Mouse (Mus musculus) hindbrain, embryonic 15.5 days (tissue): Measurements from ENCODE around the gene Ms4a2. TPM values are rescaled to one million over a fixed set of nuclear protein-coding genes. Genes with fewer than 3 reads are reported as not detected.

Experiments used
- ATAC-seq: fragments of 200-750 bp; cut with Nextera tagmentation; 2 replicates; pipeline ENCODE4 v1.8.0; 2017; ENCODE audit warnings: low read depth, moderate number of reproducible peaks, moderate TSS enrichment; ENCODE audit not compliant: low FRiP score
- H3K27ac ChIP-seq: fragments of 300-500 bp; sonication (generic); replicated peaks from 2 replicates; pipeline ENCODE4 v1.5.1; 2015; ENCODE audit warnings: mild to moderate bottlenecking, inconsistent platforms
- H3K27me3 ChIP-seq: fragments of 300-500 bp; sonication (generic); 2 replicates; pipeline ENCODE4 v1.6.1; 2015; ENCODE audit warnings: control low read depth, inconsistent platforms
- H3K36me3 ChIP-seq: fragments of 300-500 bp; sonication (generic); 2 replicates; pipeline ENCODE4 v1.6.1; 2015; ENCODE audit warnings: control low read depth, inconsistent platforms
- H3K4me1 ChIP-seq: fragments of 300-500 bp; sonication (generic); replicated peaks from 2 replicates; pipeline ENCODE4 v1.6.1; 2015; ENCODE audit warnings: control low read depth, inconsistent platforms
- H3K4me2 ChIP-seq: fragments of 300-500 bp; sonication (generic); 2 replicates; pipeline ENCODE4 v1.6.1; 2015; ENCODE audit warnings: moderate library complexity, mild to moderate bottlenecking, inconsistent platforms
- H3K4me3 ChIP-seq: fragments of 300-500 bp; sonication (generic); 2 replicates; pipeline ENCODE4 v1.5.1; 2015; ENCODE audit warnings: mild to moderate bottlenecking, inconsistent platforms
- H3K9ac ChIP-seq: fragments of 300-500 bp; sonication (generic); 2 replicates; pipeline ENCODE4 v1.6.1; 2015; ENCODE audit warnings: inconsistent platforms
- H3K9me3 ChIP-seq: fragments of 300-500 bp; sonication (generic); 2 replicates; pipeline ENCODE4 v1.6.1; 2016; ENCODE audit warnings: control low read depth, inconsistent platforms
- WGBS: fragments of 180-500 bp; shearing (Covaris S2); methylation state at CpG from one replicate; pipeline ENCODE4 v1.1.7; 2015; 5-methylcytosine and 5-hydroxymethylcytosine counted together
- polyA plus RNA-seq: library from polyadenylated mRNA; unstranded; fragments of >200 nt; fragmentation: Nextera tagmentation; extraction: Ambion mirVana; gene quantifications from 2 replicates; pipeline ENCODE4 v1.2.1, GENCODE M21; 2015

Ms4a2 gene
- polyA plus RNA-seq, result 0.13 and 0.19 TPM in 2 replicates

DNA sequence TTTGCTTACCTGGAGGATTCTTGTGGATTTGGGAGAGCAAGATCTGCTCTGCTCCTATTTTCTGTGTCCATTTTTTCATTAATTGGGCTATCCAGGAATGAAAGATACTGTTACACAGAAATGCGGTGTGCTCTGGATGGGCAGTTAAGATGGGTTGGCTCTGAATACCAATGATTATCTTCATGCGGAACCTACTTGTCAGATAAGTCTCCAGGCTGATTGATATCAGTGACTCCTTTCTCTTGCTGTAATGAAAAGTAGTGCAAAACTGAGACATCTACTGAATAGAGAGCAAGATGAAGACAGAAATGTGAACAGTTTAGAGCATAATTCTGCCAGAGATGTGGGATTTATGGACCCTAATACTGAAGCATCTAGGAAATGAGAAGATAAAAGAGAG is at the start of gene Ms4a2:
Gene Ms4a2 (minus strand): TSS at position 169 of the 400 bp plus-strand sequence.
- H3K27ac ChIP-seq, result no peak within 1 kb of the TSS
- 87% methylated on average over 2 of the region's 2 CpGs for WGBS
- no peak within 1 kb of the TSS for H3K4me3 ChIP-seq
- no peaks in the 10 kb centered on the region for H3K4me1 ChIP-seq
- no peaks in the 10 kb centered on the region for H3K27me3 ChIP-seq
- no peak within 1 kb of the TSS for H3K4me2 ChIP-seq
- no peaks in the 10 kb centered on the region for H3K9me3 ChIP-seq
- ATAC-seq, result no peak
- no peak within 1 kb of the TSS for H3K9ac ChIP-seq
- no peaks in the 10 kb centered on the region for H3K36me3 ChIP-seq

DNA sequence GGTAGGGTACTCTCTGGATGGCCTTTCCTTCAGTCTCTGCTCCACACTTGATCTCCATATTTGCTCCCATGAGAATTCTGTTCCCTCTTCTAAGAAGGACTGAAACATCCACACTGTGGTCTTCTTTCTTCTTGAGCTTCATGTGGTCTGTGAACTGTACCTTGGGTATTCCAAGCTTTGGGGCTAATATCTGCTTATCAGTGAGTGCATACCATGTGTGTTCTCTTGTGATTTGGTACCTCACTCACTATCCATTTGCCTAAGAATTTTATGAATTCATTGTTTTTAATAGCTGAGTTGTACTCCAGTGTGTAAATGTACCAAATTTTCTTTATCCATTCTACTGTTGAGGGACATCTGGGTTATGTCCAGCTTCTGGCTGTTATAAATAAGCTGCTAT is 38.0 kb upstream of the Ms4a2 start:
- no peaks in the 10 kb centered on the region for H3K27me3 ChIP-seq
- H3K4me2 ChIP-seq, result no peak overlapping the region
- no peak overlapping the region for H3K4me3 ChIP-seq
- H3K36me3 ChIP-seq, result no peaks in the 10 kb centered on the region
- H3K27ac ChIP-seq, result no peak overlapping the region
- H3K4me1 ChIP-seq, result no peaks in the 10 kb centered on the region
- H3K9ac ChIP-seq, result no peak overlapping the region
- H3K9me3 ChIP-seq, result no peaks in the 10 kb centered on the region
- no peak for ATAC-seq

DNA sequence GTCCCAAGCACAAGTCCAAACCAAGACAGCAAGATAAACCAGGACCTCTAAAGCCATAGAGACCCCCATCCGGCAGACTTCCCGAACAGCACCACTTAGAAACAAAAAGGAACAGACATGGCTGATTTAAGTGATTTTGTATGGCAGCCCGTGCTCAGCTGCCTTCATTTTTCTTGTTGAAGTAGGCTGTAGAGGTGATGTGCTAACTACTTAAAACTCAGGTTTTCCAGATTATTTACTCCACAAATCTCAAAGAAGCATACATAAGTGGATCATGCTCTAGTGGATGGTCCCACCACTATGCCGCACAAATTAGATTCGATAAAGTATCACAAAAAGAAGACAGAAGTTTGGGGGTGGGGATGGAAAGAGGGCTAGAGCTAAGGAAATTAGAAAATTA is 36.9 kb upstream of the Ms4a2 start, which contains the start of gene Oosp2:
Gene Oosp2 (minus strand): TSS at position 101 of the 400 bp plus-strand sequence.
- H3K4me1 ChIP-seq, result no peaks in the 10 kb centered on the region
- 90% methylated on average over 5 of the region's 5 CpGs for WGBS

DNA sequence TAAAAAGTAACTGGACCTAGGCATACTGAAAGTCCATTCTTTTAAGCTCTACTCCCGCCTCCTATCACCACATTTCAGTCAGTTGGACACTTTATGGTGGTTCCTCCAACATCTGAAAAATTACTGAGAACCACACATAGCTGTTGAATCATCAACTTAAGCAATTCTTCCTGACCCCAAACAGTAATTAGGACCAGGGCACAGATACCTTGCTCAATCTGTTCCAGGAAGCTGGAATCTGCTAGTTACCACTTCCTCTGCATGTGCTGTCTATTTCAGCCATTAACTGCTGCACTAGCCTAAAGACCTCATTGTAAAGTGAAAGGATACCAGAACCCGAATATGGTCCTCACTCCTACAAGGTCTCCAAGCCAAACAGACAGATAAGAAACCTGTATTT is 35.6 kb upstream of the Ms4a2 start:
- Histone ChIP-seq H3K36me3 (no peaks in the 10 kb centered on the region), H3K4me1 (no peaks in the 10 kb centered on the region), H3K27me3 (no peaks in the 10 kb centered on the region), H3K9ac (no peak overlapping the region), H3K27ac (no peak overlapping the region), H3K4me3 (no peak overlapping the region), H3K9me3 (no peaks in the 10 kb centered on the region), H3K4me2 (no peak overlapping the region)
- no peak for ATAC-seq
- WGBS, result 76% methylated on average over 2 of the region's 2 CpGs

More for the DNA sequence above, 36.9 kb upstream of the Ms4a2 start, which contains the start of gene Oosp2:
- H3K9me3 ChIP-seq, result no peaks in the 10 kb centered on the region
- H3K4me2 ChIP-seq, result no peak within 1 kb of the TSS
- H3K36me3 ChIP-seq, result no peaks in the 10 kb centered on the region
- no peaks in the 10 kb centered on the region for H3K27me3 ChIP-seq
- H3K4me3 ChIP-seq, result no peak within 1 kb of the TSS
- H3K9ac ChIP-seq, result no peak within 1 kb of the TSS
- H3K27ac ChIP-seq, result no peak within 1 kb of the TSS
- no peak for ATAC-seq

DNA sequence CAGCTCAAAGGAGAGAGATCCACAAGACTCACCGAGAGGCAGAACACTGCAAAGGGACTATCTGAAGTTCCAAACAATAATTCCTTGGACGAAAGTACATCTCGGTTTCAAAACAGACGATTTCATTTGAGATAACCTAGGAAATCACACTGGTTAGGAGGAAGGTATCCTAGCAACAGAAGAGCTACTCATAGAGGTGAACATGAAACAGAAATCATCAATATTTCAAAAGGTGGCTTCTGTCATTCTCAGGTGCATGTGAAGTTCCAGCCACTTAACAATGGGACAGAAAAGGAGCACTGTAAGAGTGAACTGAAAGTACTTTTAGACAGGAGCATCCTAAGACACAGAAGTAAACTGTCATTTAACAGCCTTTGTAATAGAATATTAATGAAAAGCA is 26.0 kb upstream of the Ms4a2 start:
- Histone ChIP-seq H3K36me3 (no peaks in the 10 kb centered on the region), H3K9ac (no peak overlapping the region), H3K9me3 (no peaks in the 10 kb centered on the region), H3K27me3 (no peaks in the 10 kb centered on the region), H3K27ac (no peak overlapping the region), H3K4me2 (no peak overlapping the region), H3K4me1 (no peaks in the 10 kb centered on the region), H3K4me3 (no peak overlapping the region)
- no peak for ATAC-seq
- 81% methylated on average over 4 of the region's 4 CpGs for WGBS

DNA sequence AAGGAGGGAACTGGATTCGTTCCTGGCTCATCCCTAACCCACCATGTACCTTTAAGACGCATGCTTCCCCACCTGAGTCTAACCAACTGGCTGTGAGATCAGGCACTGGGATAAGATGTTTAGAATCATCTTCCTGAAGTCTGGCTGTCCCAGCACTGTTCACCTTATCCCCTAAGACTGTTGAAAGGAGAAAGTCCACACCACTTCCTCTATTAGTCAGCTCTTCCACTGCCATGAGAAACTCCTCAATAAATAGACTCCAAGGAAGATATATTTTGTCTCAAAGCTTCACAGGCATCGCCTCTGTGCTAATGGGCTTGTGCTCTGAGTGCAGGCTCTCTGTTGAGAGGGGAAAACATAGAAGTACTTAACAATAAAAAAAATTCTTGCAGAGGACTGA is 22.6 kb upstream of the Ms4a2 start:
- WGBS, result 88% methylated on average over 3 of the region's 3 CpGs
- H3K9ac ChIP-seq, result no peak overlapping the region
- no peak for ATAC-seq
- H3K4me2 ChIP-seq, result no peak overlapping the region
- H3K27ac ChIP-seq, result no peak overlapping the region
- H3K36me3 ChIP-seq, result no peaks in the 10 kb centered on the region
- no peaks in the 10 kb centered on the region for H3K4me1 ChIP-seq
- H3K27me3 ChIP-seq, result no peaks in the 10 kb centered on the region
- no peaks in the 10 kb centered on the region for H3K9me3 ChIP-seq
- H3K4me3 ChIP-seq, result no peak overlapping the region

DNA sequence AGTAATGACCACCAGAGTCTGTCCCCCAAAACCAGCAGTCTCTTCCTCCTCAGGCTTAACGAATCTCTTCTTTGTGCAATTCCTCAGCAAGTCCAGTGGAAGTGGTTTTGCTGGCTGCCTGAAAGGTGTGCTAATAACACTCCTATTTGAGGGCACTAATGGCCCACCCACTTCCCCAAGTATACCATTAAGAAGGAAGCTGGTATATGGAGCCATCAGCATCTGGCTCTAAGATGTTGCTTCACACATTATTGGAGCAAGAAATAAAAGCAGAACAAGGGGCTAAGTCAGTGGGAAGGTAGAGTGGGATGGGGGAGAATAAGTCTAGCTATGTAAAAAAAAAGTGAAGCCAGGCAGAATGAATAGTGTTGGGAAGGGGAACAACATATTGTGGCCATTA is 17.2 kb upstream of the Ms4a2 start, which contains the start of gene Ms4a3:
Gene Ms4a3 (minus strand): TSS at position 120 of the 400 bp plus-strand sequence.
- H3K27ac ChIP-seq, result no peak within 1 kb of the TSS
- no peak within 1 kb of the TSS for H3K4me3 ChIP-seq
- WGBS, result 69% methylated on average over 1 of the region's 1 CpGs
- no peaks in the 10 kb centered on the region for H3K9me3 ChIP-seq
- no peaks in the 10 kb centered on the region for H3K4me1 ChIP-seq
- H3K9ac ChIP-seq, result no peak within 1 kb of the TSS
- H3K27me3 ChIP-seq, result no peaks in the 10 kb centered on the region
- ATAC-seq, result no peak
- no peak within 1 kb of the TSS for H3K4me2 ChIP-seq
- no peaks in the 10 kb centered on the region for H3K36me3 ChIP-seq

DNA sequence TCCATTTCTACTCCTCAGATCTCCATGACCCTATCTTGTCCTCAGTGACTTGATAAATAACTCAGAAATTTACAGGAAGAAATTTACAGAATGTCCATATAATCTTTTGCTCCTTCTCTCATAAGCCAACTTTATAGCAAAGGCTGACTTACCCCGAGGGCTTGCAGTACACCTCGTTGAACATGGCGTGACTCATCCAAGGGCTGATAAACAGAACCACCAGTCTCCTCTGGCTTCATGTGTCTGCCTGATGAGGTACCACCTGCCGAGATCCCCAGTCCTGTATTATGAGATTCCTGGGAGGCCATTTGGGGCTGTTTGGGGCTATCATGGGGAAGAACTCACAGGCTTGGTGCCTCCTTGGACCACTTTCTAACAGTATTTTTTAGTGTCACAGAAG is 15.5 kb upstream of the Ms4a2 start:
- no peaks in the 10 kb centered on the region for H3K4me1 ChIP-seq
- no peak overlapping the region for H3K9ac ChIP-seq
- WGBS, result 80% methylated on average over 4 of the region's 4 CpGs
- no peaks in the 10 kb centered on the region for H3K27me3 ChIP-seq
- H3K4me3 ChIP-seq, result no peak overlapping the region
- no peak overlapping the region for H3K27ac ChIP-seq
- no peak for ATAC-seq
- H3K9me3 ChIP-seq, result no peaks in the 10 kb centered on the region
- no peak overlapping the region for H3K4me2 ChIP-seq
- no peaks in the 10 kb centered on the region for H3K36me3 ChIP-seq

DNA sequence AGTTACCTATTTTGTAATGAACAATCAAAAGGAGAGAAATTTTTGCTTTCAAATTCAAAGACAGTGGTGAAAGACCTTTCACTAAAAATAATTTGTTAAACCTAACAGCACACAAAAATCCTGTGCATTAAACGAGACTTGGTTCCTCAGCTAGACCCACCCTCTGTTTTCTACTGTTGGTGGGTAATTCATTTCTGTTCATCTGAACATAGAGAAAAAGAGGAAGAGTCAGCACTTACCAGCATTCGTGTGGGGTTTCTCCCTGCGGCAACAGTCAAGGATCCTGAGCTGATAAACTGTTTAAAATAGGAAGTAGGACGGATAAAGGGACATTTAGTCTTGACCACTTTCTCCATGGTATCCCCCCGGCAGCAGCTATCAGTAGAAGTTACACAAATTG is 12.1 kb upstream of the Ms4a2 start:
- no peaks in the 10 kb centered on the region for H3K9me3 ChIP-seq
- no peak overlapping the region for H3K4me3 ChIP-seq
- H3K27me3 ChIP-seq, result no peaks in the 10 kb centered on the region
- H3K4me2 ChIP-seq, result no peak overlapping the region
- 87% methylated on average over 5 of the region's 5 CpGs for WGBS
- no peak for ATAC-seq
- H3K27ac ChIP-seq, result no peak overlapping the region
- H3K9ac ChIP-seq, result no peak overlapping the region
- H3K36me3 ChIP-seq, result no peaks in the 10 kb centered on the region
- no peaks in the 10 kb centered on the region for H3K4me1 ChIP-seq

DNA sequence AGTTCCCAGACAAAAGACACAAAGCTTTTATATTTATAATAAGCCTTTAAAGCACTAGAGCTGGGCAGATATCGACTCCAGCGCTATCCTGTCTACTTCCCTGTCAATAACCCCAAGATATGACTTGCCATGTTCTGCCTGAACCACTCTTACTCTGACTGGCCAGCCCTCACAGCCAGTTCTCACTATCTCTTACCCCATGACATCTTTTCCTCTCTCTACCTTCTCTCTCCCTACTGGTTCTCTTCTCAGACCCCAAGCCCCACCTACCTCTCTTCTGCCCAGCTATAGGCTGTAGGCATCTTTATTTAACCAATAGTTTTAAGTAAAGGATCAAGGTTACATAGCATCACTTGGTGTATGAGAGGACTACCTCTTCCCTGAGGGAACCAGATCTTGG is 10.8 kb upstream of the Ms4a2 start:
- H3K4me1 ChIP-seq, result no peaks in the 10 kb centered on the region
- no peaks in the 10 kb centered on the region for H3K27me3 ChIP-seq
- WGBS, result 69% methylated on average over 2 of the region's 2 CpGs
- no peak overlapping the region for H3K4me2 ChIP-seq
- no peak overlapping the region for H3K4me3 ChIP-seq
- H3K27ac ChIP-seq, result no peak overlapping the region
- H3K36me3 ChIP-seq, result no peaks in the 10 kb centered on the region
- H3K9me3 ChIP-seq, result no peaks in the 10 kb centered on the region
- ATAC-seq, result no peak
- H3K9ac ChIP-seq, result no peak overlapping the region

DNA sequence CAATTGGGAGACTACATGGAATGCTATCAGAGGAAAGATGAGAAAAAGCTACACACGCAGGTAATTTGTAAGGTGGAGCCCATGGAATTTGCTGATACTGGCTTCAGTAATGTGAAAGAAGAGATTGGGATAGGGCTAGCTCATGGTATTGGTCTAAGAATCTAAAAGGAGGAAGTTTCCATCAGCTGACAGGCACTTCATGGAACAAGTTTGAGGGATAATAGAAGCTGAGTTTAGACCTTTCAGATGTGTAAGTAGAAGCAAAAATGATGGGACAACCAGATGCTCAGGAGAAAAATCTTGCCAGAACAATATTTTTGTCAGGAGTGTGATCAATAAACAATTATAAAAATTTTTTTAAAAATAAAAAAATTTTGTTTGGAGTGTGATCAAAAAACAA is 10.2 kb upstream of the Ms4a2 start:
- no peaks in the 10 kb centered on the region for H3K27me3 ChIP-seq
- 95% methylated on average over 1 of the region's 1 CpGs for WGBS
- H3K9me3 ChIP-seq, result no peaks in the 10 kb centered on the region
- H3K4me3 ChIP-seq, result no peak overlapping the region
- H3K27ac ChIP-seq, result no peak overlapping the region
- ATAC-seq, result no peak
- H3K4me2 ChIP-seq, result no peak overlapping the region
- H3K4me1 ChIP-seq, result no peaks in the 10 kb centered on the region
- no peaks in the 10 kb centered on the region for H3K36me3 ChIP-seq
- H3K9ac ChIP-seq, result no peak overlapping the region

DNA sequence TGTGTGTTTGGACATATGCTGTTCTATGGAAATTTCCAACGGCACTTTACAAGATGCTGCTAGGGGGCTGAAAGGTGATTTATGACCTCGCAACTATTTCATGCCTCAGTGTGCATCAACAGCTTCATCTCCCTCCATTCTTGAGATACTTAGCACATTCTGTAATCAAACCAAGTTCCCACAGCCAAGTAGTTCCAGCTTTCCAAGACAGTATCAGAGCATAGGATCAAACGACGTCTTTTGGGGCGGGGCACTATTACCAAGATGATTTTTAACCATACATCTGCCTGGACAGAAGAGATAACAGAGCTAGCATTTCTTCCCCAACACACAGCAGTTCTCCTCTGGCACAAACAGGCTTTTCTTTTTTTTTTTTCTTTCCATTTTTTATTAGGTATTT is 1.7 kb upstream of the Ms4a2 start:
- Histone ChIP-seq H3K27me3 (no peaks in the 10 kb centered on the region), H3K27ac (no peak overlapping the region), H3K4me2 (no peak overlapping the region), H3K36me3 (no peaks in the 10 kb centered on the region), H3K4me1 (no peaks in the 10 kb centered on the region), H3K4me3 (no peak overlapping the region), H3K9me3 (no peaks in the 10 kb centered on the region), H3K9ac (no peak overlapping the region)
- no peak for ATAC-seq
- WGBS, result 73% methylated on average over 5 of the region's 5 CpGs

DNA sequence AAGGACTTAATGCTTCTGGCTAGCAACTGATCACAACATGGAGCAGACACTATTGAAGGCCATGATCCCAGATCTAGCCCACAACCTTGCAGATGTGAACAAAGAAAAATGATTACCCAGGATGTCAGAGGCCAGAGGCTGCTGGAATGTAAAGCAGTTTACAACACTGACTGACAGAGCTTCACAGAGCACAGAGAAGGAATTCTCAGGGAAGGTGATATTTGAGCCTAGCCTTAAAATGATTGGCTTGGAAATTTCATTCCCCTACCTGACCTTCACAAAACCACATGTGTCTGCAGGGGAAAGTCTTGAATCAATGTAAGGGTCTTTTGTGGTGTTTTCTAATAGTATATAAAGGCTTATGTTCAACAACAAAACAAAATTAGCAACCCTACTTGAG is 1.3 kb upstream of the Ms4a2 start:
- Histone ChIP-seq H3K27me3 (no peaks in the 10 kb centered on the region), H3K36me3 (no peaks in the 10 kb centered on the region), H3K9me3 (no peaks in the 10 kb centered on the region), H3K27ac (no peak overlapping the region), H3K9ac (no peak overlapping the region), H3K4me3 (no peak overlapping the region), H3K4me2 (no peak overlapping the region), H3K4me1 (no peaks in the 10 kb centered on the region)
- ATAC-seq, result no peak
